Mouse (Mus musculus) megakaryocyte, embryonic 14.5 days (primary cell): ENCODE measurements around the gene Cdt1.

ENCODE experiments used
- FLI1 ChIP-seq: IDR thresholded peaks from 2 replicates; pipeline ENCODE4 v1.6.1; 2012; ENCODE audit warnings: low read length, inconsistent platforms, mixed read lengths
- GATA1 ChIP-seq: IDR thresholded peaks from 3 replicates; pipeline ENCODE4 v1.6.1; 2012; ENCODE audit warnings: mixed read lengths, low read length, inconsistent platforms, borderline replicate concordance

GRCm38 (mm10) chr8:122610612-122611277, 42.9 kb downstream of the Cdt1 start:
- TF ChIP-seq GATA1 = no peak
- no peak for TF ChIP-seq FLI1
